Mouse (Mus musculus) layer of hippocampus, adult 2 months (tissue): ENCODE results near the gene Dnajc3. TPM values are rescaled to one million over a fixed set of nuclear protein-coding genes. Genes with fewer than 3 reads are reported as not detected.
A peak's percentile ranks its signal among the peaks of the same experiment; 100 is the strongest.

Experiments
- DNase-seq, 2 experiments: peaks; one replicate each; pipeline ENCODE4 v3.0.0; 2022; ENCODE audit warnings: low spot score in 2 of 2
- H3K27ac ChIP-seq: fragments of 200-600 bp; 2 replicates; pipeline ENCODE4 v1.8.1; 2022
- H3K4me3 ChIP-seq: fragments of 200-600 bp; 2 replicates; pipeline ENCODE4 v1.8.1; 2022; ENCODE audit warnings: mild to moderate bottlenecking
- CTCF ChIP-seq: fragments of 200-600 bp; conservative IDR thresholded peaks from 2 replicates; pipeline ENCODE4 v1.8.1; 2022; ENCODE audit warnings: antibody characterized with exemption, mild to moderate bottlenecking, moderate library complexity
- total RNA-seq, 2 experiments: library from RNA; stranded (reverse); gene quantifications; 2 replicates each; pipeline ENCODE4 v1.2.3; 2021

Dnajc3 gene
- total RNA-seq, 2 experiments from 2014 or later = 34.7 to 37.3 TPM

DNA sequence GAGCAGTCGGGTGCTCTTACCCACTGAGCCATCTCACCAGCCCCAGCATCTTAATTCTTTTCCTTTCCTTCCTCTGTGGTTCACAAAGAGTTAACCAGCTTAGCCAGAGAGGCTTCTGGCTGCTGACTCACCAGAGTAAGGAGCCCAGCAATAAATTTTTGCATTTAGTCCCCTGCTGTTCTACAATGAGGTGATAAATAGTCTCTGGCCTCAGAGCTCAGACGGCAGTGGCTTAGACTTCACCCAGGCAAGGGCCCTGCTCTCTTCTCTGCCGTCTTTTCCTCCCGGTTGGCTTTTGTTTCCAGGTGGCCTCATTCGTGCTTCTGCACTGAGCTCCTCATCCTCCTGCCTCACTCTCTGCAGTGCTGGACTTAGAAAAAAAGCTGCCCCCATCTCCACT, 68.1 kb downstream of the Dnajc3 start:
- DNase-seq = no peak
- TF ChIP-seq CTCF = 0 out of 2 replicates have a peak, but pooled peaks have one; percentile 8
- Histone ChIP-seq H3K27ac (peak overlapping the region; percentile 85), H3K4me3 (peak overlapping the region; percentile 70; the same call in 1 of the 2 replicates)

DNA sequence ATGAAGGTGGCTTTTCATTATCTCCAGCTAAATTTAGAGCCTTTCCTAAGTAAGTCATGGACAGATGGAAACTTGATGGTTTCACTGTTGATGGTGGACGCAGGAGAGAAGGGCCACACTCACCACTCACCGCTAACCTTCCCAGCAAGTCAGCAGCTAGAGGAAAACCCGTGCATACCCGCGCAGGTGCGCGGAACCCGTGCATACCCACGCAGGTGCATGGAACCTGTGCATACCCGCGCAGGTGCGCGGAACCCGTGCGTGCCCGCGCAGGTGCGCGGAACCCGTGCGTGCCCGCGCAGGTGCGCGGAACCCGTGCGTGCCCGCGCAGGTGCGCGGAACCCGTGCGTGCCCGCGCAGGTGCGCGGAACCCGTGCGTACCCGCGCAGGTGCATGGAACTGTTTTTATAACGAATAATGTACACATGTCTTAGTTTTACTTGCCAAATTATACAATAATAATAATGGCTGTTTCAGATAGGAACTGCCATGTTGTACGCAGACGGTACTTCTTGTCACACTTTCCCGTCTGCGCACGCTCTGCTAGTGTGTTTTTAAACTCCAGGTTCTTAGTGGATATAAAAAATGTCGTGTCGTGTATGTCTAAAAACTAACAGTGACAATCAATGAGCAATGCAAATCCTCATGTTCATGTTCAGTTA, 68.8 kb downstream of the Dnajc3 start:
- peak overlapping the region; percentile 85 for H3K27ac ChIP-seq
- no peak for DNase-seq
- no peak for TF ChIP-seq CTCF
- peak overlapping the region; percentile 70 for H3K4me3 ChIP-seq

DNA sequence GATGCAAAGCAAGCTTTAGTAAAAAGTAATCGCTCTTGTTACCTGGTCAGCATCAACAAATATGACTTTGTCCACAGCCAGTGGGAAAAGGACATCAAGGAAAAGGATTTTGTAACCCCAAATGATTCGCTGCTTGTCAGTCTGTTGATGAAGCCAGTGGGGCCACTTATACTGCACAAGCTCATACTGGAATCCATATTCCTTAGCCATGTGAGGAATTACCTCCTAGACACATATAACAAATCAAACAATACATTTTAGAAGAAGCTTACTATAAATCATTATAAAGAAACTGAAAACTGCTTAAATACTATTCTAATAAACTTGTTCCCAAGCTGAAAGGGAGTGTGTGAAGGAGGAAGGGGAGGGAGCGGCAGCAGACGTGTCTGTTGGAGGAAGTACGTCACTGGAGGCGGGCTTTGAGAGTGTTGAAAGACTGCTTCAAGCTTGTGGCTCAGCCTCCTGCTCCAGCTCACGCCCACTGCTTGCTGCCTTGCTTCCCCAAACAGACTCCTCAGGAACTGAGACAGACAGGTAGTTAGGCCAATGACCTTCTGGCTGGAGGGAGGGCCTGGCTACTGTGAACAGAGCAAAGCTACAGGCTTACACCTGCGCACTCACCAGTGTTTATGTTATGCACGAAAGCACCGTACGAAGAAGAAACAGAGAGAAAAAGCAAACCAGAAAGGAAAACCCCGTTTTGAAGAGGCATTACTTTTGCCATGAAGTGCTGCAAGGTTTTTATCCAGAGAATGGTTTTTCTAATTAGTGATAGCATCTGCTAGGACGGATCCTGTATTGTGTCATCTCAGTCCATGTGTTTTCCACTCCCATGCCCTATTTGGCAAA, 69.6 kb downstream of the Dnajc3 start:
- TF ChIP-seq CTCF = no peak
- H3K4me3 ChIP-seq = peak overlapping the region; percentile 70
- peak; percentile 97 for DNase-seq
- peak overlapping the region; percentile 85 for H3K27ac ChIP-seq

DNA sequence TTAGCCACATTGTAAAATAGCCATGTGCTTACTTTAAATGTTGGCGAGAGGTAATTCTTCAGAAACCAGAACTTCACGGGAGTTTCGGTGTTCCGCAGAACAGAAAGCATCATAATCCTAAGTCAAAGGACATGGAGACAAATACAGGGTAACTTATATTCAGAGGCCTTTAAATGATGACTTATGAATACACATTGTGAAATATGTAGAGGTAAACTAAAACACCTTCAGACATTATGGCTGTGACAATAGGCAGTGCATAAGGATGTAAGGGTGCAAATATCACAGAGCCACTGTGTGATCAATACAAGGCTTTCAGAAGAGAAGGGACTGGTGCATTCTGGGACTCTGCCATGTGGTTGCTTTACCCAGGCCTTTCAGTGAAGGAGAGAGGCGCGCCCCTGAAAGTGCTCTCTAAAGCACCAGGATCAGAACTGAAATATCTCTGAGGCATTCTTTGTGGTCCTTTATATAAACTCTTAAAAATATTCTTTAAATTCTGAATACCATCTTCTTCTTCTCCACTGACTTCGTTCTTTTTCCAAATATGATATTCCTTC, 70.3 kb downstream of the Dnajc3 start:
- peak overlapping the region; percentile 70 for H3K4me3 ChIP-seq
- DNase-seq = no peak
- peak overlapping the region; percentile 85 for H3K27ac ChIP-seq
- TF ChIP-seq CTCF = no peak

DNA sequence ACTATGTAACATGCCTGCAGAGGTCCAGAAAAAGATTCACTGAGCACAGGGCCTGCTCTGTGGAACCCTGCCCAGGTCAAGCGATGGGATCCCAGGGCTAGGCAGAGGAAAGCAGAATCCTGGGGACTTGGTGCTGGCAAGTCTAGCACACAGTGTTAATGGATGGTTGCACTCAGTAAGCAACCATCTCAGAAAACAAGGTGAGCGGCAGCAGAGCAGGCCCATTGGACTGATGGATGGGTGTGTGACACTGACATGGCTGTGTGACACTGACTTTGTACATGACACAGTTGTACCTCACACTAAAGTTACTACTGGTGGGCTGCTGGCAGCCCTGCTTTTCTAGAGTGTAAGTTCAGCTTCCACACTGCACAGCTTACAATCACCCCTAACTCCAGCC, 71.8 kb downstream of the Dnajc3 start:
- no peak overlapping the region for H3K4me3 ChIP-seq
- no peak for DNase-seq
- no peak overlapping the region for H3K27ac ChIP-seq
- no peak for TF ChIP-seq CTCF

DNA sequence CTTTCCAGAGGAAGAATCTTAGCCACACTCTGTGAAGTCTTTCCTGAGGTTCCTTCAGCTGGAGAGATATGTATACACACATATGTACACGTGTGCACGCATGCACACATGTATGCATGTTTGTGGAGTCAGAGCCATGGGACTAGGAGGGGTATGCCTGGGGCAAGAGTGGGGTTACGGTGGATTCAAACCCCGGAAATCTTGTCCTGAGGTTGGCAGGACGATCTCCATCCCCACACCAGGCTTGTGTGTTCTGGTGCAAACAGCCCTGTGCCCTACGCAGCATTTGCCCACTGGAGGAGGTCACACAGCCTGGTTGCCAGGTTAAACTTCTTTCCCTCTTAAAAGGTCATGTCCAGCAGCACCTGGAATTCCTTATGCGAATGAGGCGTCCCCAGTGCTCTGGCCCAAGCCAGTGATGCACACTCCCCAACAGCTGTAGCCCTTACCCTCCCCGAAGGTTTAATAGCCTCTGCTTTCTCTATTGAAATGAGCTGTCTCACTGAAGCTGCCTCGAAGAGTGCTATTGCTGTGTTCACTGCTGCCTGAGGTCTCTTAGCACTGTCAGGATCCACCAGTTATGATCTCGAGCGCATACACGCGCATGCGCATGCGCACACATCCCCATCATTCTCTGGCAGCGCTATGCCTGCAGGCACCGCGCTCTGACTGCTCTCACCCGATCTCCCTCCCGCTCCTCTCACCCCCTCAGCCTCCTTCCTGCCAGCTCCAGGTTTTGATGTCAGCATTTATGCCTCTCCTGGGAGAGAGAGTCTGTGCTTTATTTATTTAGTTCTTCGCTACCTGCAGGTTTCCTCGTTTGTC, 75.0 kb downstream of the Dnajc3 start:
- peak overlapping the region; percentile 86 for H3K27ac ChIP-seq
- DNase-seq = peak; percentile 62 to 75
- peak overlapping the region; percentile 41 for H3K4me3 ChIP-seq
- TF ChIP-seq CTCF = peak; percentile 52

DNA sequence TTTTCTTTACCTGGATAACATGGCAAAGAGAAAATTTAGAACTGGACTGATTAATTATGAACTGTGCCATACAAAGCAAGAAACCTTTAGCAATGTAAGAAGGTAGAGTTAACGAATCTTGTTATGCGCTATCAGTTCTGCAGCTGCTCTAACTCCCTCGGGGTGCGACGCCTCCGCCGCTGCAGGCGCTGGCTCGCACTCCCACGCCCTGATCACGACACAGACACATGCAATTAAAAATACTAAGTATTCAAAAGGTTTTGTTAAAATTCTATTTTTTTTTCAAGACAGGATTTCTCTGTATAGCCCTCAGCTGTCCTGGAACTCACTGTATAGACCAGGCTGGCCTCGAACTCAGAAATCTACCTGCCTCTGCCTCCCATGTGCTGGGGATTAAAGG, 75.8 kb downstream of the Dnajc3 start:
- peak overlapping the region; percentile 41 for H3K4me3 ChIP-seq
- DNase-seq = peak in 1 of 2 experiments; percentile 36
- peak overlapping the region; percentile 86 for H3K27ac ChIP-seq
- no peak for TF ChIP-seq CTCF

DNA sequence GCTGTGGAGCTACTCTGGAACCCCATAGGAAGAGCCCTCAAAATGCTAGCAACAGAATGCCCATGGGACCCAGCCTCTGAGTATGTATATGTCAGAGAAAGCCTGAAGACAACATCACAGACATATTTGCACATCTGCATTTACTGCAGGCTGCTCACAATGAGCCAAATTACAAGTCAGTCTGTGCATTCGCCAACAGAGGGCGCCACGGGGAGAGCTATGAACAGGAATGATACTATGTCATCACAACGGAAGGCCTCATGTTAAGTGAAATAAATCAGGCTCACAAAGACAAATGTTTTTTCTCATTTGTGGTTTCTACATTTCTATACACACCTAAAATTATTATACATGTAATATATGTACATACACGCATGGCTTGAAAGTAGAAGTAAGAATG, 88.1 kb downstream of the Dnajc3 start:
- DNase-seq = no peak
- Histone ChIP-seq H3K27ac (no peak overlapping the region), H3K4me3 (no peak overlapping the region)
- peak; percentile 66 for TF ChIP-seq CTCF

DNA sequence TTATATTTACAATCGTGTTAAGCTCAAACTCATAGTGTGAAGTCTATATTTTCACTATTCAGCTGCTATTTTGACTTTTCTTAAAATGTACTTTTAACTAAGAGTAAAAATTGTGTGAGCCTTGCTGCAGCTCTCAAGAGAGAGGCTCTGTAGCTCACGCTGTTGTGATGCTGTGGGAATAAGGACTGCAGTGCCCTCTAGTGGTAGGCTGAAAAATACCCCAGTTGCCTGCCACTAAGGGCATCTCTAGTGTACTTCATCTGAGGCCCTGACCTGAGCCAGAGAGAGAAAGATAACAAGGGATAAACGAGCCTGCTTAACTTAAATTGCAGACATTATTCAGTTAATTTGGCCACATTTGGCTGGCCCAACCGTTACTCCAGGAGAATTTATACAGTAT, 89.4 kb downstream of the Dnajc3 start:
- peak; percentile 56 to 72 for DNase-seq
- H3K27ac ChIP-seq = peak overlapping the region; percentile 36; the same call in 1 of the 2 replicates
- peak; percentile 96 for TF ChIP-seq CTCF
- H3K4me3 ChIP-seq = no peak overlapping the region

DNA sequence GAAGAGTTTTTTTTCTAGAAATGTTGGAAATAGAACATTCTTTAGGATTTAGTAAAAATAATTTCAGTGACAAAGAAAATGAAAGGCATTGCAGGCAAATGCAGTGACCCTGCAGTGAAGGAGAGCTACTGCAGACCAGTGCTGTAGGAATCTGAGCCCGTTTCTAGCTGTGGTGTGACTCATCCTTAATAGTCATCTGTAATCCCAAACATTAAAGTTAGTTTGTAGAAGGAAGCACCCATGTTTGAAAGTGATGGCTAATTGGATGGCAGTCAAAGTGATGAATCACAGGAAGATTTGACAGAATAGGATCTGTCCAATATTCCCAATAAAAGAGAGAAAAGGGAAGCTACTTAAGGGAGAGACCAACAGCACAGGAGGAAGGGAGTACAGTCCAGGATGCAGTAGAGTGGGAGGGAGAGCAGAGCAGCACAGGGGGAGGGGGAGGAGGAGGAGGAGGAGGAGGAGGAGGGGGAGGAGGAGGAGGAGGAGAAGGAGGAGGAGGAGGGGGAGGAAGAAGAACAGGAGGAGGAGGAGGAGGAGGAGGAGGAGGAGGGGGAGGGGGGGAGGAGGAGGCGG, 90.0 kb downstream of the Dnajc3 start:
- no peak for TF ChIP-seq CTCF
- DNase-seq = no peak
- Histone ChIP-seq H3K27ac (peak overlapping the region; percentile 36; the same call in 1 of the 2 replicates), H3K4me3 (no peak overlapping the region)

Other genes with a start within 250 kb of the Dnajc3 start
- gene Abcc4, start 231.8 kb upstream of the Dnajc3 start, total RNA-seq = 10 to 100 TPM in 1 of 2 experiments, 1 to 10 TPM in 1; 8.7 to 11.1 TPM
- 10 to 100 TPM; 35.2 to 39.5 TPM for gene Cldn10, start 150.1 kb upstream of the Dnajc3 start, total RNA-seq
- gene Dzip1, start 12.5 kb upstream of the Dnajc3 start, total RNA-seq = 100 to 1,000 TPM; 119 to 128 TPM
- gene Uggt2, start 161.5 kb downstream of the Dnajc3 start, total RNA-seq = 10 to 100 TPM; 27.4 to 31.3 TPM
- gene Hs6st3, start 200.4 kb downstream of the Dnajc3 start, total RNA-seq = 10 to 100 TPM; 61.6 to 66.8 TPM